Mouse (Mus musculus): ENCODE data around the gene Amfr.

The Amfr gene

GRCm38 (mm10) chr8:93981679-93982215 lies 30.9 kb downstream of the Amfr start:
- 0 out of 2 replicates have a peak, but pooled peaks have one; percentile 38 for ATAC-seq (ENCODE audit: low TSS enrichment)

- ATAC-seq (ENCODE audit: low TSS enrichment): no peak
Observed at GRCm38 (mm10) chr8:93980141-93980540, 32.5 kb downstream of the Amfr start.

- ATAC-seq (ENCODE audit: low TSS enrichment): no peak
Observed at GRCm38 (mm10) chr8:93976446-93977211, 36.0 kb downstream of the Amfr start.

- no peak for ATAC-seq (ENCODE audit: low TSS enrichment)
Observed at GRCm38 (mm10) chr8:93975358-93975757, 37.3 kb downstream of the Amfr start.

GRCm38 (mm10) chr8:93974602-93975186 lies 37.9 kb downstream of the Amfr start:
- no peak for ATAC-seq (ENCODE audit: low TSS enrichment)

GRCm38 (mm10) chr8:93973831-93974375 lies 38.7 kb downstream of the Amfr start:
- ATAC-seq (ENCODE audit: low TSS enrichment): no peak

GRCm38 (mm10) chr8:93972971-93973734 lies 39.5 kb downstream of the Amfr start:
- ATAC-seq (ENCODE audit: low TSS enrichment): peak; percentile 77

GRCm38 (mm10) chr8:93972211-93972610 lies 40.4 kb downstream of the Amfr start:
- no peak for ATAC-seq (ENCODE audit: low TSS enrichment)

- no peak for ATAC-seq (ENCODE audit: low TSS enrichment)
Observed at GRCm38 (mm10) chr8:93971451-93971850, 41.2 kb downstream of the Amfr start.

GRCm38 (mm10) chr8:93969626-93970340 lies 42.9 kb downstream of the Amfr start:
- no peak for ATAC-seq (ENCODE audit: low TSS enrichment)

- no peak for ATAC-seq (ENCODE audit: low TSS enrichment)
Observed at GRCm38 (mm10) chr8:93968293-93968692, 44.3 kb downstream of the Amfr start.

GRCm38 (mm10) chr8:93960909-93961308 lies 51.7 kb downstream of the Amfr start:
- peak; percentile 24; the same call in 1 of the 2 replicates for ATAC-seq (ENCODE audit: low TSS enrichment)

GRCm38 (mm10) chr8:93958402-93958801 lies 54.2 kb downstream of the Amfr start:
- peak; percentile 25; the same call in 1 of the 2 replicates for ATAC-seq (ENCODE audit: low TSS enrichment)

GRCm38 (mm10) chr8:93952511-93952910 lies 60.1 kb downstream of the Amfr start:
- peak; percentile 51 for ATAC-seq (ENCODE audit: low TSS enrichment)

- no peak for ATAC-seq (ENCODE audit: low TSS enrichment)
Observed at GRCm38 (mm10) chr8:93950133-93950532, 62.5 kb downstream of the Amfr start.

GRCm38 (mm10) chr8:93946397-93946796 lies 66.2 kb downstream of the Amfr start:
- no peak for ATAC-seq (ENCODE audit: low TSS enrichment)

GRCm38 (mm10) chr8:93945781-93946180 lies 66.9 kb downstream of the Amfr start:
- ATAC-seq (ENCODE audit: low TSS enrichment): peak; percentile 48

GRCm38 (mm10) chr8:93941636-93942054 lies 71.0 kb downstream of the Amfr start:
- ATAC-seq (ENCODE audit: low TSS enrichment): peak; percentile 17; the same call in 1 of the 2 replicates

- ATAC-seq (ENCODE audit: low TSS enrichment): peak; percentile 64
Observed at GRCm38 (mm10) chr8:93940542-93941423, 71.9 kb downstream of the Amfr start.

GRCm38 (mm10) chr8:93938193-93938592 lies 74.4 kb downstream of the Amfr start:
- ATAC-seq (ENCODE audit: low TSS enrichment): no peak
